Mouse (Mus musculus) E14TG2a.4 (cell line): ENCODE data around the gene Bcl9.

Source experiments
- CTCF ChIP-seq: conservative IDR thresholded peaks from 2 replicates; pipeline ENCODE4 v1.5.1; 2014; ENCODE audit warnings: low read length
- NANOG ChIP-seq: IDR thresholded peaks from 2 replicates; pipeline ENCODE4 v1.6.1; 2014; ENCODE audit warnings: borderline replicate concordance, low read length, mixed read lengths

GRCm38 (mm10) chr3:97262235-97262634, 35.5 kb downstream of the Bcl9 start:
- TF ChIP-seq CTCF (peak; percentile 63), NANOG (no peak)
